Mouse (Mus musculus): Measurements from ENCODE around the gene Tspan5.

DNA sequence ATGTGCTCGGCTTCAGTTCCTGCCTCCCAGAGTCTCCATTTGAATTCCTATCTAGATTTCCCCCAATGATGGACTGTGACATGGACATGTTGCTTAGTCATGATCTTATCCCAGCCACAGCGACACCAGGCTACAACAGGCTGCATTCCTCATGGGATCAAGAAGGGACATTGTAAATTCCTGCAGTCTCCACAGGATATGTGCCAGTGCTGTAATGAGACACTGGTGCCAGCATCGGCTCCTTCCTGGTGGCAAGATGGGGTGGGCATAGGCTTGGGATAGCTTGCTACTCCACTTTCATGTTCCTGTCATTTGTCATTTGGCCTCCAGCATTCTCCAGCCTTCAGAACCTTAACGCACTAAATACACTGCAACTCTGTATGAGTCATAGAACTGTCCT, 175.0 kb downstream of the Tspan5 start:
- TF ChIP-seq POLR2A (IDR thresholded peaks at IDR 0.05; ENCODE audit: extremely low read depth, insufficient read depth, low read length) = no peak
- no peak for TF ChIP-seq CTCF (IDR thresholded peaks at IDR 0.05; ENCODE audit: low read depth, low read length)

Measured in liver, adult 2 months (tissue).